Mouse (Mus musculus): Measurements from ENCODE around the gene Pik3r6.

Pik3r6 gene

GRCm38 (mm10) chr11:68502902-68503629 lies at the start of gene Pik3r6:
TSS of gene Pik3r6 (plus strand) at chr11:68503019.
- DNase-seq (ENCODE audit: low spot score in 2 of 2) = peak in 1 of 2 experiments; percentile 58

- DNase-seq (ENCODE audit: low spot score in 2 of 2) = no peak
Measured at GRCm38 (mm10) chr11:68453301-68453700, 49.5 kb upstream of the Pik3r6 start.

- no peak for DNase-seq (ENCODE audit: low spot score in 2 of 2)
Measured at GRCm38 (mm10) chr11:68458086-68458485, 44.7 kb upstream of the Pik3r6 start.

- DNase-seq (ENCODE audit: low spot score in 2 of 2) = no peak
Measured at GRCm38 (mm10) chr11:68459021-68459420, 43.8 kb upstream of the Pik3r6 start.

GRCm38 (mm10) chr11:68459486-68459885 lies 43.3 kb upstream of the Pik3r6 start:
- no peak for DNase-seq (ENCODE audit: low spot score in 2 of 2)

- DNase-seq (ENCODE audit: low spot score in 2 of 2) = no peak
Measured at GRCm38 (mm10) chr11:68462716-68463115, 40.1 kb upstream of the Pik3r6 start.

GRCm38 (mm10) chr11:68464260-68464659 lies 38.6 kb upstream of the Pik3r6 start:
- DNase-seq (ENCODE audit: low spot score in 2 of 2) = no peak

GRCm38 (mm10) chr11:68465090-68465489 lies 37.7 kb upstream of the Pik3r6 start:
- no peak for DNase-seq (ENCODE audit: low spot score in 2 of 2)

GRCm38 (mm10) chr11:68467441-68467840 lies 35.4 kb upstream of the Pik3r6 start:
- no peak for DNase-seq (ENCODE audit: low spot score in 2 of 2)

- DNase-seq (ENCODE audit: low spot score in 2 of 2) = no peak
Measured at GRCm38 (mm10) chr11:68467962-68468612, 34.7 kb upstream of the Pik3r6 start.

- DNase-seq (ENCODE audit: low spot score in 2 of 2) = no peak
Measured at GRCm38 (mm10) chr11:68468886-68469285, 33.9 kb upstream of the Pik3r6 start.

GRCm38 (mm10) chr11:68472162-68472849 lies 30.5 kb upstream of the Pik3r6 start:
- DNase-seq (ENCODE audit: low spot score in 2 of 2) = no peak

GRCm38 (mm10) chr11:68474600-68474999 lies 28.2 kb upstream of the Pik3r6 start:
- DNase-seq (ENCODE audit: low spot score in 2 of 2) = no peak

- DNase-seq (ENCODE audit: low spot score in 2 of 2) = no peak
Measured at GRCm38 (mm10) chr11:68475676-68476075, 27.1 kb upstream of the Pik3r6 start.

- no peak for DNase-seq (ENCODE audit: low spot score in 2 of 2)
Measured at GRCm38 (mm10) chr11:68477661-68478060, 25.2 kb upstream of the Pik3r6 start.

- no peak for DNase-seq (ENCODE audit: low spot score in 2 of 2)
Measured at GRCm38 (mm10) chr11:68478574-68478981, 24.2 kb upstream of the Pik3r6 start.

- no peak for DNase-seq (ENCODE audit: low spot score in 2 of 2)
Measured at GRCm38 (mm10) chr11:68480660-68481059, 22.2 kb upstream of the Pik3r6 start.

GRCm38 (mm10) chr11:68482001-68482400 lies 20.8 kb upstream of the Pik3r6 start:
- DNase-seq (ENCODE audit: low spot score in 2 of 2) = no peak

GRCm38 (mm10) chr11:68483213-68483612 lies 19.6 kb upstream of the Pik3r6 start:
- no peak for DNase-seq (ENCODE audit: low spot score in 2 of 2)

- no peak for DNase-seq (ENCODE audit: low spot score in 2 of 2)
Measured at GRCm38 (mm10) chr11:68484431-68484830, 18.4 kb upstream of the Pik3r6 start.

- no peak for DNase-seq (ENCODE audit: low spot score in 2 of 2)
Measured at GRCm38 (mm10) chr11:68485206-68485942, 17.4 kb upstream of the Pik3r6 start.

- no peak for DNase-seq (ENCODE audit: low spot score in 2 of 2)
Measured at GRCm38 (mm10) chr11:68486093-68486492, 16.7 kb upstream of the Pik3r6 start.

All from spleen, postnatal 4 days (tissue).